9 mouse cellular contexts compared by ENCODE assay signal in the genomic region with DNA sequence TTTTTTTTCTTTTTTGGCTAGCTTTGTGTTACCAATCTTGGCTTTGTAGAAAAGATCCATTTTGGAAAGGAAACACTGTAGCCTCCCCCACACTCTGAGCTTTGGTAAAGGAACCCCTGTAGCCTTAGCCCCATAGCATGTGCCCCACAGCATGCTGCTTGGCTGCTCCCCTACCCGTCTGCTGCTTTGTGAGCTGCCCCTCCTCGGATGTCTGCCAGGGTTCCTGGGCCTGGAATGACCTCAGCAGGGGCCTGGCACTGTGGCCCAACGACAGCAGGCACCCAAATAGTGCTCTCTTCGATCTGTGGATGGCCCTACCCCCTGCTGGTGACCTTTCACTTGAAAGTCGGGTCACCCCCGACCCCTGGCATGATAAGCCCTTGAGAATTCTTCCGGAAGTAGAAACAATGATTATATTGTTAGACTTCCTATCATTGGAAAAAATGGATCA.
DNase-seq lines count a peak whose midpoint lies in the region; ATAC-seq lines count a peak whose summit lies in the region.
"Had no signal": no experiment of that assay in that cellular context is flagged by ENCODE, and none has a peak within 500 bp of the region (broad histone marks: within the 10 kb centered on the region; RNA-seq: fewer than 3 reads in every experiment).

No protein-coding gene starts in this region.

- H3K4me3 ChIP-seq in brown adipose tissue, adult 24 weeks (ENCODE audit: insufficient read depth, low read depth, low read length) = no peak overlapping the region
- H3K4me3 ChIP-seq in embryonic facial prominence, embryonic 12.5 days = no peak overlapping the region
- H3K4me3 ChIP-seq: liver, embryonic 15.5 days had no signal

- intact Hi-C loops in heart, postnatal 36 days (cut with DNase I) = loop anchor here (5.0 kb wide), 1 partner anchor 49 kb away; no protein-coding TSS in a partner anchor

- peaks cover 11% of the 10 kb centered on the region for H3K36me3 ChIP-seq in embryonic facial prominence, embryonic 12.5 days
- H3K36me3 ChIP-seq: liver, embryonic 15.5 days had no signal

- H3K27ac ChIP-seq in brown adipose tissue, adult 24 weeks (replicated peaks; ENCODE audit: low read depth, low read length) = peak overlapping the region; percentile 19
- H3K27ac ChIP-seq in embryonic facial prominence, embryonic 12.5 days = 0 out of 2 replicates have a peak overlapping the region, but pooled peaks have one; percentile 60
- H3K27ac ChIP-seq: liver, embryonic 15.5 days had no signal

- no peak for ATAC-seq in embryonic facial prominence, embryonic 12.5 days (ENCODE audit: insufficient number of reproducible peaks, insufficient read depth, low FRiP score, low TSS enrichment)
- no peak for ATAC-seq in activated CD4-positive, CD25-positive, alpha-beta regulatory T cell, adult 4 months
- ATAC-seq in monocyte, adult 5-6 weeks (replicated peaks; ENCODE audit: insufficient number of reproducible peaks, low FRiP score, low TSS enrichment, poor library complexity, severe bottlenecking) = no peak

- H3K4me2 ChIP-seq in embryonic facial prominence, embryonic 12.5 days (replicated peaks) = no peak overlapping the region
- H3K4me2 ChIP-seq: liver, embryonic 15.5 days had no signal

- H3K4me1 ChIP-seq in brown adipose tissue, adult 24 weeks (ENCODE audit: control insufficient read depth, insufficient read depth, insufficient read length, low read length) = peaks cover 28% of the 10 kb centered on the region
- peaks cover 46% of the 10 kb centered on the region for H3K4me1 ChIP-seq in embryonic facial prominence, embryonic 12.5 days

- WGBS in embryonic facial prominence, embryonic 12.5 days = 15% methylated on average over 7 of the region's 7 CpGs

- H3K9ac ChIP-seq in embryonic facial prominence, embryonic 12.5 days = no peak overlapping the region
- H3K9ac ChIP-seq: liver, embryonic 15.5 days had no signal

- DNase-seq in heart, adult 18-20 months = peak; percentile 38 to 45
- DNase-seq in heart, postnatal 36 days = no peak
- peak; percentile 55 for DNase-seq in layer of hippocampus, adult 9-11 months
- no peak for DNase-seq in kidney, postnatal 14 days

- no peaks in the 10 kb centered on the region; the same call in 1 of the 2 replicates for H3K27me3 ChIP-seq in embryonic facial prominence, embryonic 12.5 days

- H3K9me3 ChIP-seq in embryonic facial prominence, embryonic 12.5 days = no peaks in the 10 kb centered on the region
- H3K9me3 ChIP-seq: liver, embryonic 15.5 days had no signal

Comparison
In these comparisons a context has a peak if more than half of its experiments do, and no peak if none do; other contexts are left out.
1. DNase-seq: peak in heart, adult 18-20 months (2 of 2) and layer of hippocampus, adult 9-11 months (single experiment); none in heart, postnatal 36 days (0 of 2) and kidney, postnatal 14 days (single experiment).